Mouse (Mus musculus) ES-Bruce4 (cell line): ENCODE results near the gene Dagla.

Experiments used
- EP300 ChIP-seq: IDR thresholded peaks from 2 replicates; pipeline ENCODE4 v1.6.1; 2011; ENCODE audit warnings: low read depth, low read length; ENCODE audit not compliant: insufficient read depth
- POLR2A ChIP-seq: IDR thresholded peaks from one replicate; pipeline ENCODE4 v1.8.1; 2011; ENCODE audit warnings: low read length; ENCODE audit not compliant: insufficient read depth

- no peak for TF ChIP-seq EP300
- TF ChIP-seq POLR2A = no peak
These were observed 12.7 kb downstream of the Dagla start for GRCm38 (mm10) chr19:10291896-10292490.
